12 mouse cellular contexts compared by ENCODE assay signal in genomic region chr11:95990431-95990830, GRCm38 (mm10). TPM values are rescaled to one million over a fixed set of nuclear protein-coding genes. Genes with fewer than 3 reads are reported as not detected.
DNase-seq lines count a peak whose midpoint lies in the region; ATAC-seq and TF ChIP-seq lines count a peak whose summit lies in the region.
"Had no signal": no experiment of that assay in that cellular context is flagged by ENCODE, and none has a peak within 500 bp of the region (broad histone marks: within the 10 kb centered on the region; RNA-seq: fewer than 3 reads in every experiment).

No protein-coding gene starts in this region.

- peaks cover 11% of the 10 kb centered on the region; the same call in 1 of the 2 replicates for H3K36me3 ChIP-seq in heart, embryonic 11.5 days (ENCODE audit: control insufficient read depth, insufficient read depth, low read length)
- H3K36me3 ChIP-seq in ES-Bruce4 (ENCODE audit: control insufficient read depth, insufficient read depth, low read length, poor library complexity, severe bottlenecking), result peaks cover 2% of the 10 kb centered on the region
- 0 out of 2 replicates have a peak, but pooled peaks cover 4% of the 10 kb centered on the region for H3K36me3 ChIP-seq in hindbrain, embryonic 11.5 days (ENCODE audit: control insufficient read depth, insufficient read depth, low read length)
- peaks cover 18% of the 10 kb centered on the region for H3K36me3 ChIP-seq in liver, embryonic 15.5 days (replicated peaks)

- H3K4me2 ChIP-seq in heart, embryonic 11.5 days, result peak overlapping the region; percentile 92
- H3K4me2 ChIP-seq in hindbrain, embryonic 11.5 days (replicated peaks; ENCODE audit: low read depth, low read length), result peak overlapping the region; percentile 86
- H3K4me2 ChIP-seq in liver, embryonic 15.5 days, result peak overlapping the region; percentile 67

- H3K9me3 ChIP-seq in heart, embryonic 11.5 days (replicated peaks; ENCODE audit: control insufficient read depth, low read length), result no peaks in the 10 kb centered on the region; the same call in none of the 2 replicates
- peaks cover 15% of the 10 kb centered on the region for H3K9me3 ChIP-seq in ES-Bruce4 (replicated peaks; ENCODE audit: control insufficient read depth, insufficient read depth, low read length, poor library complexity, severe bottlenecking)
- peaks cover 3% of the 10 kb centered on the region; the same call in 1 of the 2 replicates for H3K9me3 ChIP-seq in hindbrain, embryonic 11.5 days (ENCODE audit: control insufficient read depth, low read length)
- H3K9me3 ChIP-seq in liver, embryonic 15.5 days (replicated peaks), result no peaks in the 10 kb centered on the region

- peak overlapping the region; percentile 87 for H3K9ac ChIP-seq in heart, embryonic 11.5 days (ENCODE audit: low read depth, low read length)
- peak overlapping the region; percentile 95 for H3K9ac ChIP-seq in ES-Bruce4 (ENCODE audit: low read depth, poor library complexity, severe bottlenecking)
- peak overlapping the region; percentile 89 for H3K9ac ChIP-seq in hindbrain, embryonic 11.5 days (ENCODE audit: low read depth, low read length)
- H3K9ac ChIP-seq in liver, embryonic 15.5 days, result peak overlapping the region; percentile 13; the same call in 1 of the 2 replicates

- no peaks in the 10 kb centered on the region for H3K27me3 ChIP-seq in heart, embryonic 11.5 days (ENCODE audit: control insufficient read depth, insufficient read depth, low read length)
- H3K27me3 ChIP-seq in ES-Bruce4 (ENCODE audit: control insufficient read depth, insufficient read depth, low read length, poor library complexity, severe bottlenecking), result no peaks in the 10 kb centered on the region
- H3K27me3 ChIP-seq in hindbrain, embryonic 11.5 days (ENCODE audit: control insufficient read depth, insufficient read depth, low read length), result no peaks in the 10 kb centered on the region
- no peaks in the 10 kb centered on the region for H3K27me3 ChIP-seq in liver, embryonic 15.5 days

- ATAC-seq in heart, embryonic 11.5 days (replicated peaks; ENCODE audit: insufficient number of reproducible peaks, low FRiP score, low TSS enrichment), result no peak
- no peak for ATAC-seq in hindbrain, embryonic 11.5 days (ENCODE audit: low FRiP score)
- no peak for ATAC-seq in liver, embryonic 15.5 days (ENCODE audit: insufficient read depth)

- TF ChIP-seq POLR2A in ES-Bruce4 (IDR thresholded peaks at IDR 0.05; ENCODE audit: insufficient read depth, low read length), result no peak

- H3K4me3 ChIP-seq in heart, embryonic 11.5 days (ENCODE audit: low read depth, low read length), result peak overlapping the region; percentile 50
- H3K4me3 ChIP-seq in ES-Bruce4 (ENCODE audit: low read depth, low read length), result peak overlapping the region; percentile 71
- H3K4me3 ChIP-seq in hindbrain, embryonic 11.5 days (ENCODE audit: low read depth, low read length), result peak overlapping the region; percentile 47
- H3K4me3 ChIP-seq in liver, embryonic 15.5 days (replicated peaks), result 0 out of 2 replicates have a peak overlapping the region, but pooled peaks have one; percentile 46

- DNase-seq in heart, adult 11 months, result no peak
- DNase-seq in hindbrain, embryonic 11.5 days (ENCODE audit: low spot score), result peak; percentile 27
- DNase-seq in gastrocnemius, adult 18-20 months (ENCODE audit: low spot score), result no peak
- no peak for DNase-seq in frontal cortex, postnatal 14 days (ENCODE audit: low spot score in 2 of 2)
- no peak for DNase-seq in lung, adult 18-20 months
- DNase-seq: cerebellum, adult 11-12 months; thymus, adult 18-20 months had no signal

- peaks cover 67% of the 10 kb centered on the region for H3K4me1 ChIP-seq in heart, embryonic 11.5 days (ENCODE audit: control insufficient read depth, insufficient read depth, low read length)
- H3K4me1 ChIP-seq in ES-Bruce4 (ENCODE audit: control insufficient read depth, insufficient read depth, low read length), result peaks cover 6% of the 10 kb centered on the region
- H3K4me1 ChIP-seq in hindbrain, embryonic 11.5 days (replicated peaks; ENCODE audit: control insufficient read depth, insufficient read depth, low read length), result peaks cover 17% of the 10 kb centered on the region
- H3K4me1 ChIP-seq in liver, embryonic 15.5 days (replicated peaks), result peaks cover 56% of the 10 kb centered on the region

- TF ChIP-seq EP300 in ES-Bruce4 (IDR thresholded peaks at IDR 0.05; ENCODE audit: insufficient read depth, low read depth, low read length), result no peak

- H3K27ac ChIP-seq in heart, embryonic 11.5 days (ENCODE audit: low read depth, low read length), result peak overlapping the region; percentile 95
- peak overlapping the region; percentile 96 for H3K27ac ChIP-seq in ES-Bruce4 (ENCODE audit: insufficient read depth, low read length)
- peak overlapping the region; percentile 100 for H3K27ac ChIP-seq in hindbrain, embryonic 11.5 days (ENCODE audit: low read depth, low read length)
- H3K27ac ChIP-seq in liver, embryonic 15.5 days (replicated peaks), result peak overlapping the region; percentile 75

- 44% methylated on average over 4 of the region's 4 CpGs for WGBS in heart, embryonic 11.5 days (ENCODE audit: insufficient replicate concordance)
- WGBS in hindbrain, embryonic 11.5 days, result 43% methylated on average over 4 of the region's 4 CpGs
- WGBS in liver, embryonic 15.5 days (ENCODE audit: insufficient replicate concordance), result 65% methylated on average over 4 of the region's 4 CpGs

- no peak for TF ChIP-seq CTCF in ES-Bruce4 (IDR thresholded peaks at IDR 0.05; ENCODE audit: low read depth, low read length)

RNA-seq across cellular contexts. Expression of gene Igf2bp1, which starts 15.3 kb away (rescaled TPM):
- 50.0 and 51.5 TPM in 2 replicates for polyA plus RNA-seq in heart, embryonic 11.5 days (2014; fragmentation: Nextera tagmentation; extraction: Ambion mirVana)
- 379 and 392 TPM in 2 replicates for polyA plus RNA-seq in ES-Bruce4 (2011; ENCODE audit: insufficient read depth, insufficient read length, low read depth, missing spikeins)
- polyA plus RNA-seq in hindbrain, embryonic 11.5 days (2014; fragmentation: Nextera tagmentation; extraction: Ambion mirVana), result 80.6 and 83.9 TPM in 2 replicates
- polyA plus RNA-seq in liver, embryonic 15.5 days (2015; fragmentation: Nextera tagmentation; extraction: Ambion mirVana), result 11.9 and 12.9 TPM in 2 replicates
- total RNA-seq in gastrocnemius, adult 18-20 months (2021), result not detected

RNA-seq across cellular contexts. Expression of gene Gip, which starts 33.9 kb away (rescaled TPM):
- not detected in 2 replicates for polyA plus RNA-seq in heart, embryonic 11.5 days (2014; fragmentation: Nextera tagmentation; extraction: Ambion mirVana)
- polyA plus RNA-seq in ES-Bruce4 (2011; ENCODE audit: insufficient read depth, insufficient read length, low read depth, missing spikeins), result not detected in 2 replicates
- not detected in 2 replicates for polyA plus RNA-seq in hindbrain, embryonic 11.5 days (2014; fragmentation: Nextera tagmentation; extraction: Ambion mirVana)
- polyA plus RNA-seq in liver, embryonic 15.5 days (2015; fragmentation: Nextera tagmentation; extraction: Ambion mirVana), result not detected in 2 replicates
- not detected for total RNA-seq in gastrocnemius, adult 18-20 months (2021)
- total RNA-seq: gastrocnemius, postnatal 10 days; left cerebral cortex, adult 8-10 months had no signal

RNA-seq across cellular contexts. Expression of gene Snf8, which starts 44.3 kb away (rescaled TPM):
- polyA plus RNA-seq in heart, embryonic 11.5 days (2014; fragmentation: Nextera tagmentation; extraction: Ambion mirVana), result 27.1 and 31.3 TPM in 2 replicates
- 56.1 and 62.1 TPM in 2 replicates for polyA plus RNA-seq in ES-Bruce4 (2011; ENCODE audit: insufficient read depth, insufficient read length, low read depth, missing spikeins)
- 47.3 and 48.8 TPM in 2 replicates for polyA plus RNA-seq in hindbrain, embryonic 11.5 days (2014; fragmentation: Nextera tagmentation; extraction: Ambion mirVana)
- 61.1 and 64.2 TPM in 2 replicates for polyA plus RNA-seq in liver, embryonic 15.5 days (2015; fragmentation: Nextera tagmentation; extraction: Ambion mirVana)
- total RNA-seq in gastrocnemius, adult 18-20 months (2021), result 10 to 100 TPM; 33.4 to 35.7 TPM

Comparison
In these comparisons a context has a peak if more than half of its experiments do, and no peak if none do; other contexts are left out.
1. H3K9ac ChIP-seq: peak in every context shown above with its lines; median percentile 95 in ES-Bruce4; 89 in hindbrain, embryonic 11.5 days; 87 in heart, embryonic 11.5 days; 13 in liver, embryonic 15.5 days.